Mouse (Mus musculus) liver, embryonic 12.5 days (tissue): ENCODE results near the gene Rras. TPM values are rescaled to one million over a fixed set of nuclear protein-coding genes. Genes with fewer than 3 reads are reported as not detected.

Experiments used
- ATAC-seq: fragments of 200-750 bp; cut with Nextera tagmentation; 2 replicates; pipeline ENCODE4 v1.8.0; 2017; ENCODE audit warnings: moderate number of reproducible peaks, mild to moderate bottlenecking, moderate library complexity
- H3K27ac ChIP-seq: fragments of 300-500 bp; sonication (generic); 2 replicates; pipeline ENCODE4 v1.5.1; 2016; ENCODE audit warnings: mild to moderate bottlenecking
- H3K27me3 ChIP-seq: fragments of 300-500 bp; sonication (generic); replicated peaks from 2 replicates; pipeline ENCODE4 v1.6.1; 2016; ENCODE audit warnings: mild to moderate bottlenecking, moderate library complexity
- H3K36me3 ChIP-seq: fragments of 300-500 bp; sonication (generic); 2 replicates; pipeline ENCODE4 v1.6.1; 2016; ENCODE audit warnings: mild to moderate bottlenecking, moderate library complexity
- H3K4me1 ChIP-seq: fragments of 300-500 bp; sonication (generic); 2 replicates; pipeline ENCODE4 v1.6.1; 2016
- H3K4me2 ChIP-seq: fragments of 300-500 bp; sonication (generic); 2 replicates; pipeline ENCODE4 v1.6.1; 2016; ENCODE audit warnings: mild to moderate bottlenecking, moderate library complexity
- H3K4me3 ChIP-seq: fragments of 300-500 bp; sonication (generic); 2 replicates; pipeline ENCODE4 v1.5.1; 2016; ENCODE audit warnings: mild to moderate bottlenecking, moderate library complexity
- H3K9ac ChIP-seq: fragments of 300-500 bp; sonication (generic); 2 replicates; pipeline ENCODE4 v1.6.1; 2016; ENCODE audit warnings: mild to moderate bottlenecking, moderate library complexity
- H3K9me3 ChIP-seq: fragments of 300-500 bp; sonication (generic); replicated peaks from 2 replicates; pipeline ENCODE4 v1.6.1; 2016; ENCODE audit warnings: mild to moderate bottlenecking, moderate library complexity
- WGBS: fragments of 180-500 bp; shearing (Covaris S2); methylation state at CpG from one replicate; pipeline ENCODE4 v1.1.7; 2016; ENCODE audit not compliant: insufficient replicate concordance; 5-methylcytosine and 5-hydroxymethylcytosine counted together
- microRNA-seq: library from miRNA; unstranded; fragments of <30 nt; microRNA quantifications from one replicate; pipeline ENCODE4, GENCODE M21; 2017
- polyA plus RNA-seq: library from polyadenylated mRNA; unstranded; fragments of >200 nt; fragmentation: Nextera tagmentation; extraction: Ambion mirVana; gene quantifications from 2 replicates; pipeline ENCODE4 v1.2.1, GENCODE M21; 2016

Gene Rras
- polyA plus RNA-seq, 1 experiment from 2014 or later: 13.9 TPM

- H3K36me3 ChIP-seq: no peaks in the 10 kb centered on the region
- 50% methylated on average over 6 of the region's 6 CpGs for WGBS
- no peak overlapping the region; the same call in 1 of the 2 replicates for H3K9ac ChIP-seq
- ATAC-seq: no peak
- 0 out of 2 replicates have a peak overlapping the region, but pooled peaks have one; percentile 84 for H3K27ac ChIP-seq
- no peak overlapping the region for H3K4me3 ChIP-seq
- H3K27me3 ChIP-seq: no peaks in the 10 kb centered on the region
- H3K4me1 ChIP-seq: peaks cover 46% of the 10 kb centered on the region
- H3K9me3 ChIP-seq: no peaks in the 10 kb centered on the region
- H3K4me2 ChIP-seq: no peak overlapping the region
Observed at GRCm38 (mm10) chr7:45060632-45061122, 42.9 kb downstream of the Rras start.

GRCm38 (mm10) chr7:45061532-45062075 lies 43.8 kb downstream of the Rras start:
- Histone ChIP-seq H3K27me3 (no peaks in the 10 kb centered on the region), H3K9me3 (no peaks in the 10 kb centered on the region), H3K4me2 (peak overlapping the region; percentile 80), H3K4me1 (peaks cover 46% of the 10 kb centered on the region), H3K27ac (peak overlapping the region; percentile 84), H3K36me3 (no peaks in the 10 kb centered on the region), H3K4me3 (peak overlapping the region; percentile 69), H3K9ac (peak overlapping the region; percentile 62)
- WGBS: 29% methylated on average over 11 of the region's 11 CpGs
- ATAC-seq: no peak

GRCm38 (mm10) chr7:45062239-45062835 lies 44.6 kb downstream of the Rras start, which contains the start of the genes Nosip and Prrg2:
Nosip (plus strand) TSS chr7:45062429.
Prrg2 (minus strand) TSS chr7:45062677.
- Histone ChIP-seq H3K27me3 (no peaks in the 10 kb centered on the region), H3K9ac (peak within 1 kb of the TSS; percentile 75), H3K27ac (peak within 1 kb of the TSS; percentile 84), H3K4me2 (peak within 1 kb of the TSS; percentile 80), H3K4me3 (peak within 1 kb of the TSS; percentile 69), H3K36me3 (no peaks in the 10 kb centered on the region), H3K4me1 (peaks cover 48% of the 10 kb centered on the region), H3K9me3 (no peaks in the 10 kb centered on the region)
- ATAC-seq: peak; percentile 89
- WGBS: under 1% methylated on average over 31 of the region's 31 CpGs

- Histone ChIP-seq H3K9me3 (no peaks in the 10 kb centered on the region), H3K9ac (no peak overlapping the region), H3K27me3 (no peaks in the 10 kb centered on the region), H3K36me3 (no peaks in the 10 kb centered on the region), H3K27ac (no peak overlapping the region; the same call in 1 of the 2 replicates), H3K4me2 (no peak overlapping the region), H3K4me1 (peaks cover 48% of the 10 kb centered on the region), H3K4me3 (no peak overlapping the region)
- ATAC-seq: peak; percentile 33; the same call in 1 of the 2 replicates
- WGBS: 42% methylated on average over 4 of the region's 4 CpGs
Observed at GRCm38 (mm10) chr7:45067190-45067999, 49.6 kb downstream of the Rras start.

- Histone ChIP-seq H3K4me2 (no peak overlapping the region), H3K9ac (no peak overlapping the region), H3K36me3 (0 out of 2 replicates have a peak, but pooled peaks cover 3% of the 10 kb centered on the region), H3K4me1 (peaks cover 52% of the 10 kb centered on the region), H3K9me3 (no peaks in the 10 kb centered on the region), H3K27me3 (no peaks in the 10 kb centered on the region), H3K27ac (no peak overlapping the region), H3K4me3 (no peak overlapping the region)
- 9% methylated on average over 5 of the region's 5 CpGs for WGBS
- ATAC-seq: peak; percentile 42
Observed at GRCm38 (mm10) chr7:45068000-45068318, 50.2 kb downstream of the Rras start.

- peaks cover 49% of the 10 kb centered on the region for H3K4me1 ChIP-seq
- no peaks in the 10 kb centered on the region for H3K9me3 ChIP-seq
- H3K4me2 ChIP-seq: no peak overlapping the region
- no peak overlapping the region for H3K9ac ChIP-seq
- H3K27me3 ChIP-seq: no peaks in the 10 kb centered on the region
- no peak overlapping the region for H3K4me3 ChIP-seq
- no peak overlapping the region for H3K27ac ChIP-seq
- no peak for ATAC-seq
- 63% methylated on average over 2 of the region's 2 CpGs for WGBS
- H3K36me3 ChIP-seq: peaks cover 19% of the 10 kb centered on the region
Observed at GRCm38 (mm10) chr7:45069671-45070070, 51.9 kb downstream of the Rras start.

Small RNAs within 50 kb of the gene (microRNA-seq; reads per million reads assigned to microRNA genes)
- not detected for gene Mir7054

Other genes with a start within 250 kb of the Rras start
- gene Nup62, start 201.9 kb upstream of the Rras start, polyA plus RNA-seq: 82.6 and 84.9 TPM in 2 replicates
- 0.59 and 0.64 TPM in 2 replicates for gene Il4i1, start 201.6 kb upstream of the Rras start, polyA plus RNA-seq
- gene Atf5, start 201.3 kb upstream of the Rras start, polyA plus RNA-seq: 5.4 and 5.7 TPM in 2 replicates
- 42.7 and 45.3 TPM in 2 replicates for gene Akt1s1, start 169.0 kb upstream of the Rras start, polyA plus RNA-seq
- gene Tbc1d17, start 168.9 kb upstream of the Rras start, polyA plus RNA-seq: 34.4 and 39.6 TPM in 2 replicates
- gene Pnkp, start 160.8 kb upstream of the Rras start, polyA plus RNA-seq: 26.1 and 26.7 TPM in 2 replicates
- 114 and 121 TPM in 2 replicates for gene Ptov1, start 148.2 kb upstream of the Rras start, polyA plus RNA-seq
- 60.4 and 61.0 TPM in 2 replicates for gene Med25, start 125.2 kb upstream of the Rras start, polyA plus RNA-seq
- 9.0 and 11.4 TPM in 2 replicates for gene Fuz, start 121.9 kb upstream of the Rras start, polyA plus RNA-seq
- 85.1 and 86.5 TPM in 2 replicates for gene Ap2a1, start 88.5 kb upstream of the Rras start, polyA plus RNA-seq
- 0.33 TPM in 1 of 2 replicates, not detected in the other for gene Tsks, start 74.8 kb upstream of the Rras start, polyA plus RNA-seq
- 4.0 and 4.3 TPM in 2 replicates for gene Cpt1c, start 43.1 kb upstream of the Rras start, polyA plus RNA-seq
- 248 and 262 TPM in 2 replicates for gene Prmt1, start 31.4 kb upstream of the Rras start, polyA plus RNA-seq
- gene Irf3, start 20.3 kb upstream of the Rras start, polyA plus RNA-seq: 50.4 and 55.9 TPM in 2 replicates
- 23.6 and 25.4 TPM in 2 replicates for gene Bcl2l12, start 19.2 kb upstream of the Rras start, polyA plus RNA-seq
- gene Scaf1, start 1.6 kb upstream of the Rras start, polyA plus RNA-seq: 19.0 and 21.4 TPM in 2 replicates
- gene Prr12, start 34.9 kb downstream of the Rras start, polyA plus RNA-seq: 3.0 and 4.1 TPM in 2 replicates
- 31.6 and 38.7 TPM in 2 replicates for gene Nosip, start 44.5 kb downstream of the Rras start, polyA plus RNA-seq
- gene Prrg2, start 44.7 kb downstream of the Rras start, polyA plus RNA-seq: 8.5 and 8.6 TPM in 2 replicates
- gene Rcn3, start 74.3 kb downstream of the Rras start, polyA plus RNA-seq: 69.1 and 70.9 TPM in 2 replicates
- 26.6 and 26.9 TPM in 2 replicates for gene Fcgrt, start 85.9 kb downstream of the Rras start, polyA plus RNA-seq
- 1,421 and 1,491 TPM in 2 replicates for gene Rps11, start 106.5 kb downstream of the Rras start, polyA plus RNA-seq
- gene Rpl13a, start 110.8 kb downstream of the Rras start, polyA plus RNA-seq: 1,134 and 1,149 TPM in 2 replicates
- 0.27 and 0.59 TPM in 2 replicates for gene Gm45713, start 118.3 kb downstream of the Rras start, polyA plus RNA-seq
- gene Flt3l, start 118.5 kb downstream of the Rras start, polyA plus RNA-seq: 5.1 and 5.7 TPM in 2 replicates
- gene Pih1d1, start 136.3 kb downstream of the Rras start, polyA plus RNA-seq: 60.5 and 61.7 TPM in 2 replicates
- gene Aldh16a1, start 136.6 kb downstream of the Rras start, polyA plus RNA-seq: 35.9 and 41.2 TPM in 2 replicates
- gene Slc17a7, start 146.0 kb downstream of the Rras start, polyA plus RNA-seq: not detected in 2 replicates
- not detected in 2 replicates for gene Gfy, start 161.6 kb downstream of the Rras start, polyA plus RNA-seq
- gene Pth2, start 163.0 kb downstream of the Rras start, polyA plus RNA-seq: not detected in 2 replicates
- gene Ccdc155, start 186.9 kb downstream of the Rras start, polyA plus RNA-seq: 0.07 and 0.13 TPM in 2 replicates
- gene Dkkl1, start 194.2 kb downstream of the Rras start, polyA plus RNA-seq: 1.9 and 3.0 TPM in 2 replicates
- 23.6 and 28.2 TPM in 2 replicates for gene Tead2, start 197.8 kb downstream of the Rras start, polyA plus RNA-seq
- gene Cd37, start 221.2 kb downstream of the Rras start, polyA plus RNA-seq: 14.0 and 14.6 TPM in 2 replicates
- not detected in 2 replicates for gene Slc6a16, start 223.1 kb downstream of the Rras start, polyA plus RNA-seq